Mouse (Mus musculus) 416B (cell line): Measurements from ENCODE around the gene Usp49.
"Not testable (repeated sequence)": the region's sequence is repeated elsewhere in the genome, so short reads cannot be mapped to it uniquely, and the experiment has no call there.

ENCODE experiments used
- DNase-seq: peaks from one replicate; pipeline ENCODE4 v3.0.0; 2011; ENCODE audit warnings: low read depth

The Usp49 gene

GRCm38 (mm10) chr17:47648966-47649365 is 18.5 kb downstream of the Usp49 start:
- DNase-seq = no peak

- DNase-seq = no peak
Measured at GRCm38 (mm10) chr17:47651953-47652352, 21.5 kb downstream of the Usp49 start.

DNA sequence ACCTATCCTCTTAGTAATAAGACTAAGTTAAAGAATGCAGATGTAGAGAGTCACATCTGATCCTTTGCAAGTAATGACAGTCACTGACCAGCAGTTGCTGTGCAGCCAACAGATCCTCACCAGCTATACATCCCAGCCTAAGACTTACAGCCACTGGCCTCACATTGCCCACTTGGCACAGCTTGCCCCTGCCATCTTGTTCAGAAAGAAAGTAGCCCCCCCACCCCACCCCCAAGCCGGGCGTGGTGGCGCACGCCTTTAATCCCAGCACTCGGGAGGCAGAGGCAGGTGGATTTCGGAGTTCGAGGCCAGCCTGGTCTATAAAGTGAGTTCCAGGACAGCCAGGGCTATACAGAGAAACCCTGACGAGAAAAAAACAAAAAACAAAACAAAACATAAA is 23.9 kb downstream of the Usp49 start:
- DNase-seq = not testable (repeated sequence)

DNA sequence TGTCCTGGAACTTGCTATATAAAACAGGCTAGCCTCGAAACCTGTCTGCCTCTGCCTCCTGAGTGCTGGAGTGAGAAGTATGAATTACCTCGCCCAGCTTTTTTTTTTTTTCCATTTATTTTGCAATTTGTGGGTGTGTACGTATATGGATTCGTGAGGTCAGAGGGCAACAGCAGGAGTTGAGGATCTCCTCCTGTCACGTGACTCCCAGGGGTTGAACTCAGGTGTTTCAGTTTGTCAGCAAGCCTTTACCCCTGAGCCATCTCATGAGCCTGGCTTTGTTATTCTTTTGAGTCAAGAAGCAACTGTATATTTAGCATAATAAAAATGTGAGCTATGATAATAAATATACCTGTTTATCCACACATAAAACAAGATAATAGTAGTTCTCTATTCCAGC is 25.2 kb downstream of the Usp49 start:
- DNase-seq = no peak

- no peak for DNase-seq
Measured at GRCm38 (mm10) chr17:47657901-47658300, 27.4 kb downstream of the Usp49 start.

DNA sequence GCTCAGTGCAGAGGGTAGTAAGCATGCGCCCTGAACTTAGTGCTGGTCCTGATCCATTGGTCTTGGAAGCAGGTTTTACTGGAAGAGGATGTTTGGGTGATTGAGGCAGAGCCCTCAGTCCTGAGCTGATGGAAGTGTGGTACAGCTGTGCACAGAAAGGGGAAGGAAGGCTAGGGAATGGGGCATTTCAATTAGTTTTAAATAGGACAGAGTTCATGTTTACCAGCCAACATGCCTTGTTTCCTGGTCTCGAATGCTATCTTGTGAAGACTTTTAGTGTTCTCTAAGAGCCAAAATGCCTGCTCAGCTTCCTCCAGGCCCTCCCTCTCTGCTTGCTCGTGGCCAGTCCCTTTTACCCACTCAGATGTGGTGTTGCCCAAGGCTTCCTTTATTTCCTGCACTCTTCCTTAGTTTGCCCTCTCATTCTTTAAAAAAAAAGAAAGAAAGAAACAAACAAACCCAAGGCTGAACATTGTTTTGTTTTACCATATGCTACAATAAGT is 28.3 kb downstream of the Usp49 start:
- DNase-seq = peak; percentile 28

DNA sequence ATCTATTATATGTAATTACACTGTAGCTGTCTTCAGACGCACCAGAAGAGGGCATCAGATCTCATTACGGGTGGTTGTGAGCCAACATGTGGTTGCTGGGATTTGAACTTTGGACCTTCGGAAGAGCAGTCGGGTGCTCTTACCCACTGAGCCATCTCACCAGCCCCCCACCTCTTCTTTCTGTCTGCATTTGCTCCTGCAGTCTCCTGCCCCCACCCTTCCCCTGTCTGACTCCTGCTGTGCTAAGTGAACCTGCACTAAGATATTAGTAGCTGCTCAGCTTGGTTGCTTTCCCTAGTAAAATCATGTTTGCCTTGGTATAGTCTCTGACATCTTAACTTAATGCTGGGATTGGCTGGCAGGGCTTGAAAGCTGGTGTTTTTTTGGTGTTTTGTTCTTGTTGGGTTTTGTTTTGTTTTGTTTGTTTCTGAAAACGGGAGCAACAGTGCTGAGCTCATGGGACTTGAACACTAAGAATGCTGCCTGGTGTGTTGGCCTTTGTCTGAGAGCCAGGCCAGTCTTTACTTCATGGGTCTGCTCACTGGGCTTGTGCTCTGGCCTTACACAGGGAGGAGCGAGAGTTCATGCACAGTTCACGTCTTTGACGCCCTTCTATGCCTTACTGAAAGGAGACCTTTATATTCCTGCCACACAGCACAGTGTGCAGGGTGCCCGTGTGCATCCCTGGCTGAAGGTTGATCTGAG is 32.7 kb downstream of the Usp49 start:
- DNase-seq = no peak

- DNase-seq = no peak
Measured at GRCm38 (mm10) chr17:47664474-47664873, 34.0 kb downstream of the Usp49 start.

GRCm38 (mm10) chr17:47669166-47669565 is 38.7 kb downstream of the Usp49 start:
- DNase-seq = no peak

GRCm38 (mm10) chr17:47671988-47672310 is 41.5 kb downstream of the Usp49 start:
- no peak for DNase-seq

DNA sequence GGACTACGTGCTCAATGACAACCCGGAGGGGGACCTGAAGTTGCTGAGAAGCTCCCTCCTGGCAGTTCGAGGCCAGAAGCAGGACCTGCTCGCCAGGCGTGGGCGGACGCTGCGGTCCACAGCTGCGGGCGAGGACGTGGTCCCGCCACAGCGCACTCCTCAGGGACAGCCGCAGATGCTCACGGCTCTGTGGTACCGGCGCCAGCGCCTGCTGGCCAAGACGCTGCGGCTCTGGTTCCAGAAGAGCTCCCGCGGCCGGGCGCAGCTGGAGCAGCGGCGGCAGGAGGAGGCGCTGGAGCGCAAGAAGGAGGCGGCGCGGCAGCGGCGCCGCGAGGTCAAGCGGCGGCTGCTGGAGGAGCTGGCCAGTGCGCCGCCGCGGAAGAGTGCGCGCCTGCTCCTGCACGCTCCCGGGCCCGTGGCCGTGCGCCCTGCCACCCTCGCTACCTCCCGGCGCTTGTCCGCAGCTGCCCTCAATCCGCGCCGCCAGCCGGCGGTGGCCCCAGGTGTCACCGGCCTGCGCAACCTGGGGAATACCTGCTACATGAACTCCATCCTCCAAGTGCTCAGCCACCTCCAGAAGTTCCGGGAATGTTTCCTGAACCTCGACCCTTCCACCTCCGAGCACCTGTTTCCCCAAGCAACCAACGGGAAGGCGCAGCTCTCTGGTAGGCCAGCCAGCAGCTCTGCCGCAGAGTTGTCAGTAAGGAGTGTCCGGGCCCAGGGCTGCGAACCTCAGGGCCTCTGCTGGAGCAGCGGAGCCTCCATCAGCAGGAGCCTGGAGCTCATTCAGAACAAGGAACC is 42.0 kb downstream of the Usp49 start:
- no peak for DNase-seq

GRCm38 (mm10) chr17:47676581-47676980 is 46.1 kb downstream of the Usp49 start:
- DNase-seq = peak; percentile 68

DNA sequence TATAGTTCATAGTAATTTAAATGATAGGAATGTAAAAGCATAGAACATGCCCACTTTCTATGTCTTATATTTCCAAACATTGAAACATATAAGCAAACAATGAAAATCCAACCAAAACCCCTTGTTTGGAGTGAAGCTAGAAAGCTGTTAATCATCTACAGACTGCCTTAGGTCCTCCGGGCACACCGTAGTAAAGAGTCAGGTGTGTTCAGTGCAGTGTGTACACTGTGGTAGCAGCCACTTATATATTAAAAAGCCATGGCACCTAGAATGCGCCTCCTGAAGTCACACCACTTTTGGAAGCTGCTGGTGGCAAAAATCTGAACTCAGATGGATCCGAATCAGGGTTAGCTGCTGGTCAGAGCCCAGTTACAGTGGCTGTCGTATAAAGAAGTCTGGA is 47.7 kb downstream of the Usp49 start:
- DNase-seq = no peak

- no peak for DNase-seq
Measured at GRCm38 (mm10) chr17:47678702-47679101, 48.2 kb downstream of the Usp49 start.

DNA sequence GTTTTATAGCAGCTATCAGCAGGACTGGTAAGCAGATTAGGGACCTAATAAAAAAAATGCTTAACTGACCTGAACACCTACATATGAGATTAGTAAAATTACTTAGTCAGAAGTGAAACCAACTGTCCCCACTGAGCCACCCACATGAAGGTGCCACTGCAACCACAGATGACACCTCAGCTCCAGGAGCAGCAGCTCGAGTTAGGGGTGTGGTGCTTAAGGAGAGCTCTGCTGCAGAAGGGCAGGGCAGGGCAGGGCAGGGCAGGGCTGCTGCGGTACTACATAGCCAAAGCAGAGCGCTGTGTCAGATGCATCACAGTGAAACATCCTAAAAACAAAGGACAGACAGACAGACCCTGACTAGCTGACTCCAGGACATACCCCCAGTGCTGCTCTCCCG is 52.3 kb downstream of the Usp49 start:
- no peak for DNase-seq

DNA sequence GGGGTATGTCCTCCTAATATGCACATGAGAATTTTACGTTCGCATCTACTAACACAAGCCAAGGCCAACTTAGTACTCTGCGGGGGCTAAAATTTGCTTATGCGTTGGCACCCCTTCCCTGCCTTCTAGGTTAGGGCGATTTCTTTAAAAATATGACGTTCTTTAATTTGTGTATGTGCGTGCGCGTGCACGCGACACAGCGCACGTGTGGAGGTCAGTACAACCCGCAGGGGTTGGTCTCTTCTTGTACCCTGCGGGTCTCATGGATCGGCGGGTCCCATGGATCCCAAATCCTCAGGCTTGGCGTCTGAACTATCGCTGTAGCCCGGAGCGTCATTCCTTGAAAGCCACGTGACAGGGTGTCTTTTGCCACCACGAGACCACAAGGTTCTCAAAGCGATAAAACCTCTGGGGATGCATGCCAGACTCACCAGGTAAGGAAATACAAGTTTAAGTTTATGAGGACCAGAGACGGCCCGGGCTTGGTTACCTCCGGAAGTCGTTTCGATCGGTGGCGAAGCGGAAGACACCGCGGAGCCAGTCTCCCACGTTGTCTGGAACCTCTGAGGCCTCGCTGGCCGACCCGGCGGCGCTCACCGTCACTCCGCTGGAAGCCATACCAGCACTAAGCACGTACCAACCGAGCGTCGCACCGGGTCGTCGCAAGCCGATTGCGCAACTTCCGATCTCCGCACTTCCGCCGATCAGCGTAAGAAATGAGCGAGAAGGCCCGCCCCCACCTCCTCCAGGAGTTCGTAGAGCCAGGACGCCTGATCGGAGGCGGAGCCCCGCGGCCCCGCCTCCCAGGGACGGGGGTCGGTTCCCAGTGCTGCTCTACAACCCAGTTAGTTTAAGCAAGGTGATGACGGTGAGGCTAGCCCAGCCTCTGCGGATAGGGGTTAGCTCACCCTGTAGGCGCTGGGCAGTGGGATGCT is 57.2 kb downstream of the Usp49 start:
- peak; percentile 99 for DNase-seq

DNA sequence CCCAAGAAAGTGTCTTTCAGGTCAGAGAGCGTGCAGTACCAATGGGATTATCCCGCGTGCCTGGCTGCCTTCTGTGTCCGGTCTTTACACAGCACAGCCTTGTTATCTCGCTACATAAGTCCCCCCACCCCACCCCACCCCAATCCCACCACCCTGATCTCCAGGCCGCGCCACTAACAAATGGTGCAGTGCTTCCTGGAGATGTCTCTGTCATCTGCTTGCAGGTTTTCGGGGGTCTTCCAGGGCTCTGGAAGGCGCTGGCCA is 57.8 kb downstream of the Usp49 start, which contains the start of gene Tomm6:
Gene Tomm6 (minus strand): TSS at position 43 of the 264 bp plus-strand sequence.
- DNase-seq = no peak

DNA sequence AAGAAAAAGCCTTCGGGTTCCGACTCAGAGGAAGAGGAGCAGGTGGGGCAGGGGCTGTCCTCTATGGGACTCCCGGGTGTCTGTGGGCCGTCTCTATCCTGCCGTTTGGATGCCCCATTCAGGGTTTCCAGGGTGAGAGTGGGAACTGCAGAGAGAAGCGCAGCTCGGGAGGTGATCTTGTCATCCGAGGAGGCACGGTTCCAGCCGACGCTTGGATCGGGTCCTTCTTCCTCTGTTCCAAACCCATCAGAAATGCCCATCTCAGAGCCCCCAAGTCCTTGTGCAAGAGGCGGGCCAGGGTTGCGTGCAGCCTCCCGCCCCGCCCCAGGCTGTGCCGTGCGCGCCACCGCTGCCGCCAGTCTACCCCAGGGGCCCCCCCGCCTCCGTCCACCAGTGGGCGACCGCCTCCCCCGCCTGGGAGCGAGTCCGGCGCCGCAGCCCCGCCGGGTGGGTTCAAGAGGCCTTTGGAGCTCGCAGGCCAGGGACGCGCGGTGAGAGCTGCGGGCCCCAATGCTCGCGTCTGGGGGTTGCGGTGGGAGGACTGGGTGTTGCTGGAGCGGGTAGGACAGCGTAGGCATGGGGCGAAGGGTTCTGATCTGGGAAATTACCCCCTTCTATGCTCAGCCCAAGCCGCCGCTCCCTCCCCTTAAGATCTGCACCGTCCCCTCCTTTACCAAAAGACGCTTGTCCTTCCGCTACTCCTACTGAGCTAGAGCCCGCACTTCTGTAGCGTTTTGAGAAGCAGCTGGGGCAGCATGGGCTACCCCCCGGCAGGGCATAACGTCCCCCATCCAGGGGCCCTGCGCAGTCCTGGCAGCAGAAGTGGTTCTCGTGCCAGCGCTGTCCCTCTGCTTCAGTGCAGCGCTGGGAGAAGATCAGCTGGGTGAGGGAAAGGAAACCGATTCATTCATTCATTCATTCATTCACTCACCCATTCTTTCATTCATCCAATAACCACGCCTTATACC is 58.4 kb downstream of the Usp49 start, which contains the start of gene Frs3:
Gene Frs3 (plus strand): TSS at position 423 of the 968 bp plus-strand sequence.
- peak; percentile 57 for DNase-seq

DNA sequence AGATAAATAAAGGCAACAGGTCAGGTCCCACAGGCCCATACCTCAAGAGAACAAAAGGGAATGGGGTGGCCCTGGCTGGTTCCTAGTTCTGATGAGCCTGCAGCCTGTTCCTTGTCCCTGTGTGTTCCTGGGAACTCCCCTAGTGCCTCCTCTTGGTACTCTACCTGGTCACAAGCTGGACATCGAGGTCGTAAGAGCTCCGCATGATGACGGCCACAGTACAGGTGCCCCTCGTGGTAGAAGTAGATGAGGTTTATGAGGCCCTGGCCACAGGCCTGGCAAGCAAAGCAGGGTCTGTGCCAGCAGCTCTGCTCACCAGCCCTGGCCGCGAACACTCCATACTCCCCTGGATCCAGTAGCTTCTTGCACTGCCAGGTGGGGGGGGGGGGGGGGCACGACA is 59.4 kb downstream of the Usp49 start:
- no peak for DNase-seq

DNA sequence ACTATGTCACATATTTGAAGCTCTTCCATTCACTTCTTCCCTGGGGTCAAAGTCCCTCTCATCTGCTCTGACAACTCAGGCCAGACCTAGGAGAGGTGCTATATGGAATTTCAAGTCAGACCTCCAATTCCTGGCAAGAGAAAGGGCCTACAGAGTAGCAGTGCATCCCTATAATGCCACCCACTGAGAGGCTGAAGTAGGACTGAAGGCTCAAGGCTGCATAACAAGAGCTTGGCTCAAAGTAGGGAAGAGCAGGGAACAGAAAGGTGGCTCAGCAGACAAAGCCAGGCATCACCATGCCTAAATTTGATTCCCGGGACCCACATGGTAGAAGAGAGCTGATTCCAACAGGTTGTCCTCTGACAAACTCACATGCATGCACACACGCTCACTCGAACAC is 61.2 kb downstream of the Usp49 start:
- DNase-seq = no peak
